Mouse (Mus musculus): ENCODE measurements around the gene Ccdc96.

The Ccdc96 gene

GRCm38 (mm10) chr5:36526921-36527320 is 42.5 kb downstream of the Ccdc96 start:
- DNase-seq, result no peak

GRCm38 (mm10) chr5:36529698-36530097 is 45.3 kb downstream of the Ccdc96 start:
- no peak for DNase-seq

- DNase-seq, result peak; percentile 97
These were observed 45.9 kb downstream of the Ccdc96 start for GRCm38 (mm10) chr5:36530129-36530751.

GRCm38 (mm10) chr5:36534455-36535030 is 50.2 kb downstream of the Ccdc96 start:
- DNase-seq, result no peak

- no peak for DNase-seq
These were observed 51.2 kb downstream of the Ccdc96 start for GRCm38 (mm10) chr5:36535438-36536176.

GRCm38 (mm10) chr5:36536424-36536823 is 52.0 kb downstream of the Ccdc96 start:
- no peak for DNase-seq
